Mouse (Mus musculus): ENCODE data around the gene Pxmp4. TPM values are rescaled to one million over a fixed set of nuclear protein-coding genes. Genes with fewer than 3 reads are reported as not detected.

Gene Pxmp4
- total RNA-seq, 4 experiments from 2014 or later, result 10.1 to 13.4 (median 12.2) TPM

GRCm38 (mm10) chr2:154549127-154549885 is 54.2 kb downstream of the Pxmp4 start:
- peak in 1 of 2 experiments; percentile 28 for DNase-seq (ENCODE audit: low spot score in 2 of 2)

- DNase-seq (ENCODE audit: low spot score in 2 of 2), result no peak
Observed at GRCm38 (mm10) chr2:154548688-154549087, 54.8 kb downstream of the Pxmp4 start.

- no peak for DNase-seq (ENCODE audit: low spot score in 2 of 2)
Observed at GRCm38 (mm10) chr2:154546711-154547110, 56.8 kb downstream of the Pxmp4 start, which contains the start of gene 1700003F12Rik. TSS of gene 1700003F12Rik (plus strand) at chr2:154547085.

- DNase-seq (ENCODE audit: low spot score in 2 of 2), result peak; percentile 71 to 80
Observed at GRCm38 (mm10) chr2:154543567-154544347, 59.8 kb downstream of the Pxmp4 start.

GRCm38 (mm10) chr2:154541630-154542029 is 61.9 kb downstream of the Pxmp4 start:
- no peak for DNase-seq (ENCODE audit: low spot score in 2 of 2)

GRCm38 (mm10) chr2:154539720-154540119 is 63.8 kb downstream of the Pxmp4 start:
- no peak for DNase-seq (ENCODE audit: low spot score in 2 of 2)

- no peak for DNase-seq (ENCODE audit: low spot score in 2 of 2)
Observed at GRCm38 (mm10) chr2:154538710-154539109, 64.8 kb downstream of the Pxmp4 start.

- no peak for DNase-seq (ENCODE audit: low spot score in 2 of 2)
Observed at GRCm38 (mm10) chr2:154538310-154538709, 65.2 kb downstream of the Pxmp4 start.

Other genes with a start within 250 kb of the Pxmp4 start
- 10 to 100 TPM; 11.7 to 17.1 (median 12.0) TPM for gene Cdk5rap1, start 230.7 kb downstream of the Pxmp4 start, total RNA-seq (2022)
- 100 to 1,000 TPM; 156 to 248 (median 181) TPM for gene Snta1, start 195.6 kb downstream of the Pxmp4 start, total RNA-seq (2022)
- gene Cbfa2t2, start 167.2 kb downstream of the Pxmp4 start, total RNA-seq (2022), result 10 to 100 TPM; 12.7 to 14.8 (median 13.5) TPM
- gene 1700003F12Rik, start 56.6 kb downstream of the Pxmp4 start, total RNA-seq (2022), result not detected
- under 1 TPM in 1 of 4 experiments, not detected in 3; 0.17 TPM for gene Actl10, start 51.9 kb downstream of the Pxmp4 start, total RNA-seq (2022)
- gene Necab3, start 44.8 kb downstream of the Pxmp4 start, total RNA-seq (2022), result under 1 TPM; 0.29 to 0.48 (median 0.36) TPM
- gene E2f1, start 33.8 kb downstream of the Pxmp4 start, total RNA-seq (2022), result under 1 TPM in 3 of 4 experiments, not detected in 1; 0.13 to 0.34 (median 0.27) TPM
- gene Zfp341, start 9.6 kb upstream of the Pxmp4 start, total RNA-seq (2022), result 1 to 10 TPM; 2.4 to 3.1 (median 2.9) TPM
- gene 4930519P11Rik, start 9.7 kb upstream of the Pxmp4 start, total RNA-seq (2022), result not detected
- 100 to 1,000 TPM; 116 to 129 (median 124) TPM for gene Chmp4b, start 48.0 kb upstream of the Pxmp4 start, total RNA-seq (2022)
- gene Gm14214, start 166.3 kb upstream of the Pxmp4 start, total RNA-seq (2022), result not detected
- gene Raly, start 187.4 kb upstream of the Pxmp4 start, total RNA-seq (2022), result 10 to 100 TPM; 54.8 to 69.4 (median 58.4) TPM
- gene a, start 187.7 kb upstream of the Pxmp4 start, total RNA-seq (2022), result not detected